Mouse (Mus musculus) cerebellum, adult (tissue): ENCODE measurements around the gene Gm10775.

Experiments
- ATAC-seq: cut with Nextera tagmentation; 2 replicates; pipeline ENCODE4 v1.9.2; 2017; ENCODE audit warnings: mild to moderate bottlenecking, moderate library complexity, mixed read lengths; ENCODE audit not compliant: insufficient number of reproducible peaks, low FRiP score, low TSS enrichment

Gm10775 gene

GRCm38 (mm10) chr13:65259239-65259638 is at the start of gene Gm10775:
TSS of gene Gm10775 (plus strand) at chr13:65259539.
- ATAC-seq = no peak

DNA sequence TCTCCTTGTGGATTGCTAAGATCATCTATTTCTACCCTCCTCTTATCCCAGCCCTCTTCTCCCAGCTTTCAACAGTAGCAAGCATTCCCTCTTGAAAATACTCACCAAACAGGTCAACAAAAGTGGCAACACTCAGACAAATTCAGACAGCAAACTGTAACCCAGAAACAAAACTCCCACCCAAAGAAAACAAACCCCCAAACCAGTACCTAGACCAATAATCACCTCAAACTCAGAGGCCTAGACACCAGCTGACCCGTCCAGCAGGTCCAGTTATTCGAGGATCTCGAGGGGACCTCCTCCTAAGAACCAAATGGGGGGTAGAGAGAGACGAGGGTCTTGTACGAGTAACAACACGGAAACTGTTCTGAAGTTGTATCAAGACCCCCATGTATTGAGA is 33.4 kb upstream of the Gm10775 start:
- no peak for ATAC-seq

- no peak for ATAC-seq
Measured at GRCm38 (mm10) chr13:65226657-65227056, 32.7 kb upstream of the Gm10775 start.

DNA sequence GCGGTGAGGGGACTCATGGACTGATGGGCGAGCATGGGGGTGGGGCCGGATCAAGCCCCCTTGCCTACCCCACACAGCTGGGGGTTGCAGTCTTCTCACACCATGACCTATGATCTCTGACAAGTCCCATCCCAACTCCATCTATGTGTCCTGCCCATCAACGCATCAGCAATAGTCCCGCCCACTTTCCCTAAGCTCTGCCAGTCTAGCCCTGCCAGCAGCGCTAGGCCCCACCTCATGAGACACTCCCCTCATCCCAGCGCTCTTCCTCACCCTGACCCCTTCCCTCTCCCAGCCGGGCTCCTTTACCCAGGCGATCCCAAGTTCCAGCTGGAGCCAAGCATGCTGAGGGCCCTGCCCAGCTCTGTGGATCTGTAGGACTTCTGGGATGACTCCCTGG is 22.1 kb upstream of the Gm10775 start:
- no peak for ATAC-seq

GRCm38 (mm10) chr13:65240509-65241098 is 18.7 kb upstream of the Gm10775 start:
- ATAC-seq = peak; percentile 89

DNA sequence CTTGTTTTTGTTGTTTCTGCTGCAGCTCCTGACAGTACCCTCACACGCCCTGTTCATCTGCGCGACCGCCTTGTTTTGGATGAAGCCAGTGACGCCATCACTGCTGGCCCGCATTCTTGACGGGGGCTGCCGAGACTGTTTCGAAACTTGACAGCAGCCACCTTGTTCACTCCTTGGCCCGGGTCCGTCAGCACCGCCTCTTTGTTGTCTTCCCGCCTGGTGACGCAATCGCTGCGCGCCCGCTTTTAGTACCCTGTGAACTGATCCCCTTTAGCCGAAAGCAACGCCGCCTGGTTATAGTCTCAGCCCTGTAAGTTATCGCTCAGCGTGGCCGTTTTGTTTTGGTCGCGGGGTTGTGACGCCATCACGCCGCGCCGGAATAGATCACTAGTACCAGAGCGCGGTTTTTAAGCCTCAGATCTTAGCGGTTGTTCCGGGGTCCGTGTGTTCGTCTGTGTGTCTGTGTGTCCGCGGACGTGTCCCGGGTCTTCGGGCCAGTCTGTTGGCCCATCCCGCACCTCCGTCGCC is 18.2 kb upstream of the Gm10775 start:
- peak; percentile 70 for ATAC-seq

DNA sequence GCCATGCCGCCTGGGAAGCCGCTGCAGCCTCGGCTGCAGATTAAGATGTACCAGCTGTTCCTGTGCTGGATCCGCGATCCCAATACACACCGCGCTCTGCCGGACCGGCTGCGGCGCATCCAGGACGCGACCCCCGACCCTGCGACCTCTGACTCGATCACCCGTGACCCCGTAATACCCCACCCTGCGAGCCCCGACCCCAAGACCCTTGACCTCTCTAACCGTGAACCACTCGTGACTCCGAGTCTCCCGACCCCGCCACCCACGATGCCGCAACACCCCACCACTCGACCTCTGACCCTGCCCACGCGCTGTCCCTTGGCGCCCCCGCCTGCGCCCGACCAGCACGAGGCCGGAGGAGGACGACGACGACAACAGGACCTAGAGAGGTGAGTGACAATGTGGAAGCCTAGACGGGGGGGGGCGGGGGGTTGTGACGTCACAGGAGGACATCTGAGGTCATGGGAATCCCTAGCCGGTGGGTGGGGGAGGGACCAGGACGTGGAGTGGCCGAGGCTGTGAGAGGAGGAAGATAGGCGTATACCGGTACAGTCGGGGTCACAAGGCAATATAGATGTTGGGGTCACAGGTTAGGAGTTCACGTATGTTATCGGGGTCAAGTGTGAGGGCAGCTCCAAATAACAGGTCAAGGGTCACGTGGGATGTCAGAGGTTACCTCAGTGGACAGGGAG is 17.6 kb upstream of the Gm10775 start:
- no peak; the same call in 1 of the 2 replicates for ATAC-seq

DNA sequence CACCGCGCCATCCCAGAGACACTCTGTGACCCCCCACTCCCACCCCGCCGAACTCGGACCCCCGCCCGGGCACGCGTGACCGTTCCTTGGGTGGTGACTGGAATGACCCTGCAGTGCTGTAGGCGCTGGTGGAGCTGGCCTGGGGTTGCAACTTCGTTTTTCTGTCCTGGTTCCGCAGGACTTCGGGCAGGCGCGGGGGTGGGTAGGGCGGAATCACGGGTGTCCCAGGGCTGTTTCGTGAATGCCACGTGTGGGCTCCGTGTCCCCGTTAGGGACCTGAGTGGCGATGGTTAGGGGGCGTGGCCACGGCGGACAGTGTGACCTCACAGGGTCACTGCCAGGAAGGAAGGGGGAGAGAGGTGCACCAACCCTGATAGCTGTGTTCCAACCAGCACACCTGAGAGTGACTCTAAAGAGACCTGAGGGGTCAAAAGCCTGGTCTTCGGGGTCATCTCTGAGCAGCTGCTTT is 17.0 kb upstream of the Gm10775 start:
- ATAC-seq = no peak

- no peak for ATAC-seq
Measured at GRCm38 (mm10) chr13:65243273-65243672, 16.1 kb upstream of the Gm10775 start.

DNA sequence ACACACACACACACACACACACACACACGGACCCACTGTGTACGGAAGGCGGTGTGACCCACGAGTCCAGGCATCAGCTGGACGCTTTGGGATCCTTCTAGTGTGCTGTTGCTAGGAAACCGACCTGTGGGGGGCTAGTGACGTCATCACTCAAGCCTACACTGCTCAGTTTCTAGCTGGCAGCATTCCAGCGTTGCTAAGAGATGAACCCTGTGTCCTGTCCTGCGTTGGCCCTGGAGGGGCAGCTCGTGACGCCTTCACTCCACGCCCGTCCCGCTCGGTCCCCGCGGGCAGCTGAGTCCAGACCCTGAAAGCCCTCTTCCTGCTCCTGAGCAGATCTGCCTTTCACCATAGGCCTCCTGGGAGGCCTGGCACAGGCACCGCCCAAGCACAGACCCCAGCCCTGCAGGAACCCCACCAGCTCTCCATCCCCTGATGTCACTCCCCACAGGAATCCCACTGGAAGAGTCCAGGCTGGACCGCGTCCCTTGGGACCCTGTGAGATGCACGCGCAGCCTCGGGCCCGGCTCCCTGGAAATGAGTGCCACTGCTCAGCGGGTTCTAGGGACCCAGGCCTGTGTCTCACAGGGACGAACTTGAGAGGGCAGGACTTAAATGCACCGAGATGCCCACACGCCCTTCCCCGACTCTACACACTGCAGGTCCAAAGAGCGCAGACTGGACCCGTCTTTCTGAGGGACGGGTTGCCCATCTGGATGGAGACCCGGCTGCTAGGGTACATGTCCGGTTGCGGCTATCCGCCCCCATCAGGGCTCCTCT is 974 bp upstream of the Gm10775 start:
- ATAC-seq = peak; percentile 79

- ATAC-seq = no peak
Measured at GRCm38 (mm10) chr13:65262086-65262485, 2.7 kb downstream of the Gm10775 start.

GRCm38 (mm10) chr13:65277994-65278382 is 18.6 kb downstream of the Gm10775 start:
- peak; percentile 27 for ATAC-seq

GRCm38 (mm10) chr13:65278383-65279341 is 19.3 kb downstream of the Gm10775 start, which contains the start of gene Zfp369:
TSS of gene Zfp369 (plus strand) at chr13:65278814.
- peak; percentile 98 for ATAC-seq

DNA sequence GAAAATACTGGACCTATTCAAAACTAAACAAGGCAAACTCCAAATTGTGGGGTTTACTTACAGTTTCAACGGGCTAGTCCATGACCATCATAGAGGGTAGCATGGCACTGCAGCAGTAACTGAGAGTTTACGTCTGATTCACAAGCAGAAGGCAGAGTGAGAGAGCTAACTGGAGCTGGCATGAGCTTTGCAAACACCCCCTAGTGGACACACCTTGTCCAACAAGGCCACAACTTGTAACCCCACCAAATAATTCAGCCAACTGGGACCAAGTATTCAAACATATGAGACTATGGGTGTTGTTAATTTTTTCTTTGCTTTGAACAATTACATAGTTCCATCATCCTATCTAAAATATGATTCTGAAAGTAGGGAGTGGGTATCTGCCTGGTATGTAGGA is 27.4 kb downstream of the Gm10775 start:
- no peak for ATAC-seq

DNA sequence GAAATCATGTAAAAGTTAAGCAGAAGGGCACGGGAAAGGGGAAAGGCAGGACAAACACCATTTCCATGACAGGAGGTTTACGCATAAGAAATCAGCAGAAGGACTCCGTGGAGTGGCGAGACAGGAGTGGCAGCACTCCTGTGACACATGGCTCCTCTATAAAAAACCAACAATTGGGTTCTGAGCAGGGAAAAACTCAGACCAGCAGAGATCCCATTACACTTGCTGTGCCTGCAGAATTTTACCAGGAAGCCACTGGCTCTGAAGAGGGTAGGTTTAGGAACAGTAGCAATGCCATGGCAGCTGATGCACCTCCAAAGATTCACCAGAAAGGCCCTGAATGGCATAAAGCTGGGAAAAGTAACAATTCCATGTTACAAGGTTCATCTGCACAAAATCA is 37.0 kb downstream of the Gm10775 start:
- no peak for ATAC-seq
